Mouse (Mus musculus): Measurements from ENCODE around the gene H13.
"Not testable (repeated sequence)": the region's sequence is repeated elsewhere in the genome, so short reads cannot be mapped to it uniquely, and the experiment has no call there.

DNA sequence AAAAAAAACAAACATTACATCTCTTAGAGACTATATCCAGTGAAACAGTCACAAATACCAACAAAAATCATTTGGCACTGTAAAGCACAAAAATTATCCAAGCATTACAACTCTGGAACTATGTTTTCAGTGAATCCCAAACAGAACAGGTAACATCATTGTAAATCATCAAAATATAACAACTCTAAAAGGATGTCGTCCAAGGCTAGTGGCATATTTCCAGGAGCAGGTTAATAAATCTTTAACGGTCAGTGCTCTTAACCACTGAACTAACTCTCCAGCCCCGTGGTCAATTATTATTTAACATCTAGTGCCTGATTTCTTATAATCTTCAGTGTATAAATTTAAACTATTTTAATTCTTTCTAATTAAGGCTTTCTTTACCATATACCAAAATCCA is 3.1 kb upstream of the H13 start:
- not testable (repeated sequence) for TF ChIP-seq POLR2A (IDR thresholded peaks at IDR 0.05; ENCODE audit: low read depth, low read length); CTCF (IDR thresholded peaks at IDR 0.05; ENCODE audit: extremely low read depth, insufficient read depth, insufficient read length, insufficient replicate concordance)

All from spleen, adult 2 months (tissue).